Mouse (Mus musculus) embryonic fibroblast, embryonic 13.5 days (primary cell): Measurements from ENCODE around the gene Sema5a.

ENCODE experiments used
- CTCF ChIP-seq: IDR thresholded peaks from 2 replicates; pipeline ENCODE4 v1.5.1; 2011; ENCODE audit warnings: mild to moderate bottlenecking, control low read depth, low read length, moderate library complexity, borderline replicate concordance; ENCODE audit not compliant: insufficient read depth
- POLR2A ChIP-seq: IDR thresholded peaks from 2 replicates; pipeline ENCODE4 v1.6.1; 2011; ENCODE audit warnings: low read depth, mild to moderate bottlenecking, control low read depth, low read length, moderate library complexity

DNA sequence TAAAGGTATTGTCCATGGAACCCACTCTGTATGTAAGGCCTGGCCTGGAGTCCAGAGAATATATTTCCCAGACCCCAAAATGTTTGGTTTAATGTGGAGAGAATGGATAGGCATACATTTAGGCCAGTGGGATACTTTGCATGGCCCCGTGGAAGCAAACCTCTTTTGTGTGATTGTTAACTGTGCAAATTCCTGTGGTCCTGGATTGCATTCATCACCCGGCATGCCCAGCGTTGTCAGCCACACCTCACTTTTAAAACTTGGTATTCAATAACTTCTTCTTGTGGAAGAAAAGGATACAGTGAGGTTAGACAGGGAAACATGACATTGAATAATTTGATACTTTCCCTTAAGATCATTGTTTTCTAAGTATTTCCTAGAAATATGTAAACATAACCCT is 46.4 kb downstream of the Sema5a start:
- TF ChIP-seq CTCF (no peak), POLR2A (no peak)
